Mouse (Mus musculus) MEL (cell line): ENCODE measurements at regions not wholly inside any gene's neighbourhood (a gene's known extent, or its start where the extent isn't known, plus 50 kb on each side); places are given as distances from the start of the nearest gene placed in this dataset.

Source experiments
- DNase-seq: peaks from one replicate; pipeline ENCODE4 v3.0.0; 2011; ENCODE audit warnings: low read depth, low spot score
- H3K27ac ChIP-seq: 2 replicates; pipeline ENCODE4 v1.5.1; 2012; ENCODE audit warnings: low read depth, mild to moderate bottlenecking, control low read depth, low read length, moderate library complexity; ENCODE audit not compliant: control insufficient read depth
- H3K27me3 ChIP-seq, 2 experiments: fragments of 150-350 bp in 1 of 2; sonication (generic) in 1 of 2; 2 replicates each; pipeline ENCODE4 v1.6.1; 2012; ENCODE audit warnings: low read length in 2 of 2, mild to moderate bottlenecking in 2 of 2, improper control_type of control experiment in 1 of 2, moderate library complexity in 1 of 2; ENCODE audit not compliant: insufficient read depth in 2 of 2, control insufficient read depth in 1 of 2
- H3K36me3 ChIP-seq, 2 experiments: 2 replicates each; pipeline ENCODE4 v1.6.1; 2012 to 2014; ENCODE audit warnings: low read length in 2 of 2, improper control_type of control experiment in 1 of 2, inconsistent platforms in 1 of 2, mild to moderate bottlenecking in 1 of 2; ENCODE audit not compliant: insufficient read depth in 2 of 2, control insufficient read depth in 1 of 2
- H3K4me1 ChIP-seq, 2 experiments: fragments of 150-350 bp in 1 of 2; sonication (generic) in 1 of 2; 2 replicates each; pipeline ENCODE4 v1.6.1; 2012; ENCODE audit warnings: low read length in 2 of 2, improper control_type of control experiment in 1 of 2, mild to moderate bottlenecking in 1 of 2; ENCODE audit not compliant: insufficient read depth in 2 of 2, control insufficient read depth in 1 of 2
- H3K4me3 ChIP-seq, 2 experiments: fragments of 150-350 bp in 1 of 2; sonication (generic) in 1 of 2; 2 replicates each; pipeline ENCODE4 v1.5.1; 2012; ENCODE audit warnings: low read depth in 2 of 2, low read length in 2 of 2, mild to moderate bottlenecking in 2 of 2, moderate library complexity in 2 of 2, control low read depth in 1 of 2, improper control_type of control experiment in 1 of 2; ENCODE audit not compliant: control insufficient read depth in 1 of 2, insufficient read depth in 1 of 2
- H3K79me2 ChIP-seq: 2 replicates; pipeline ENCODE4 v1.6.1; 2012; ENCODE audit warnings: mild to moderate bottlenecking, low read length, moderate library complexity; ENCODE audit not compliant: control insufficient read depth, poor library complexity, insufficient read depth
- H3K9ac ChIP-seq: 2 replicates; pipeline ENCODE4 v1.6.1; 2012; ENCODE audit warnings: low read depth, mild to moderate bottlenecking, control low read depth, low read length, moderate library complexity; ENCODE audit not compliant: control insufficient read depth, poor library complexity, severe bottlenecking
- H3K9me3 ChIP-seq: fragments of 150-350 bp; sonication (generic); replicated peaks from 2 replicates; pipeline ENCODE4 v1.6.1; 2012; ENCODE audit warnings: mild to moderate bottlenecking, low read length, improper control_type of control experiment, moderate library complexity; ENCODE audit not compliant: insufficient read depth
- BHLHE40 ChIP-seq: IDR thresholded peaks from 2 replicates; pipeline ENCODE4 v1.6.1; 2012; ENCODE audit warnings: low read depth, mild to moderate bottlenecking, inconsistent platforms, low read length, improper control_type of control experiment, borderline replicate concordance
- CHD1 ChIP-seq: IDR thresholded peaks from 2 replicates; pipeline ENCODE4 v1.6.1; 2012; ENCODE audit warnings: low read depth, mild to moderate bottlenecking, inconsistent platforms, low read length, improper control_type of control experiment
- CHD2 ChIP-seq: IDR thresholded peaks from 2 replicates; pipeline ENCODE4 v1.6.1; 2011; ENCODE audit warnings: low read length, improper control_type of control experiment
- CTCF ChIP-seq, 3 experiments: IDR thresholded peaks in 2 of 3; conservative IDR thresholded peaks in 1 of 3; 2 replicates each; pipeline ENCODE4 v1.5.1; 2011 to 2012; ENCODE audit warnings: low read length in 3 of 3, low read depth in 2 of 3, mild to moderate bottlenecking in 2 of 3, improper control_type of control experiment in 1 of 3, inconsistent platforms in 1 of 3, mixed read lengths in 1 of 3, moderate library complexity in 1 of 3; ENCODE audit not compliant: control insufficient read depth in 1 of 3, insufficient read depth in 1 of 3, poor library complexity in 1 of 3, severe bottlenecking in 1 of 3
- E2F4 ChIP-seq: IDR thresholded peaks from 2 replicates; pipeline ENCODE4 v1.6.1; 2011; ENCODE audit warnings: low read depth, low read length, improper control_type of control experiment, borderline replicate concordance
- EP300 ChIP-seq, 2 experiments: IDR thresholded peaks; 2 replicates each; pipeline ENCODE4 v1.6.1; 2011; ENCODE audit warnings: improper control_type of control experiment in 2 of 2, low read length in 2 of 2, low read depth in 1 of 2, mild to moderate bottlenecking in 1 of 2
- GABPA ChIP-seq: IDR thresholded peaks from 2 replicates; pipeline ENCODE4 v1.6.1; 2012; ENCODE audit warnings: low read depth, mild to moderate bottlenecking, inconsistent platforms, low read length, improper control_type of control experiment, moderate library complexity
- GATA1 ChIP-seq: IDR thresholded peaks from 2 replicates; pipeline ENCODE4 v1.6.1; 2011; ENCODE audit warnings: low read depth, low read length, improper control_type of control experiment
- HCFC1 ChIP-seq: IDR thresholded peaks from 2 replicates; pipeline ENCODE4 v1.6.1; 2012; ENCODE audit warnings: low read depth, mild to moderate bottlenecking, inconsistent platforms, low read length, improper control_type of control experiment, moderate library complexity
- JUND ChIP-seq: IDR thresholded peaks from 2 replicates; pipeline ENCODE4 v1.6.1; 2011; ENCODE audit warnings: low read depth, mild to moderate bottlenecking, improper control_type of control experiment, low read length
- MAFK ChIP-seq: IDR thresholded peaks from 2 replicates; pipeline ENCODE4 v1.6.1; 2011; ENCODE audit warnings: low read depth, mild to moderate bottlenecking, low read length, improper control_type of control experiment, borderline replicate concordance
- MAX ChIP-seq: IDR thresholded peaks from 2 replicates; pipeline ENCODE4 v1.6.1; 2011; ENCODE audit warnings: low read length, improper control_type of control experiment
- MAZ ChIP-seq: IDR thresholded peaks from 2 replicates; pipeline ENCODE4 v1.6.1; 2012; ENCODE audit warnings: low read depth, mild to moderate bottlenecking, inconsistent platforms, low read length, improper control_type of control experiment
- MXI1 ChIP-seq: IDR thresholded peaks from 2 replicates; pipeline ENCODE4 v1.6.1; 2011; ENCODE audit warnings: mild to moderate bottlenecking, low read depth, low read length, improper control_type of control experiment
- MYB ChIP-seq: IDR thresholded peaks from 2 replicates; pipeline ENCODE4 v1.6.1; 2011; ENCODE audit warnings: mild to moderate bottlenecking, low read depth, low read length, improper control_type of control experiment
- MYC ChIP-seq: IDR thresholded peaks from 2 replicates; pipeline ENCODE4 v1.6.1; 2011; ENCODE audit warnings: low read depth, mild to moderate bottlenecking, low read length, improper control_type of control experiment, moderate library complexity
- NELFE ChIP-seq: IDR thresholded peaks from 2 replicates; pipeline ENCODE4 v1.6.1; 2011; ENCODE audit warnings: low read depth, low read length, improper control_type of control experiment
- NRF1 ChIP-seq: IDR thresholded peaks from 2 replicates; pipeline ENCODE4 v1.6.1; 2014; ENCODE audit warnings: low read depth, mild to moderate bottlenecking, inconsistent platforms, low read length, improper control_type of control experiment, moderate library complexity; ENCODE audit not compliant: poor library complexity, insufficient read depth, severe bottlenecking
- POLR2AphosphoS2 ChIP-seq: IDR thresholded peaks from 2 replicates; pipeline ENCODE4 v1.6.1; 2011; ENCODE audit warnings: low read length, improper control_type of control experiment
- RCOR1 ChIP-seq: IDR thresholded peaks from 2 replicates; pipeline ENCODE4 v1.6.1; 2012; ENCODE audit warnings: low read depth, mild to moderate bottlenecking, inconsistent platforms, low read length, improper control_type of control experiment
- USF1 ChIP-seq: IDR thresholded peaks from 2 replicates; pipeline ENCODE4 v1.6.1; 2014; ENCODE audit warnings: low read depth, mild to moderate bottlenecking, inconsistent platforms, low read length, improper control_type of control experiment, moderate library complexity
- USF2 ChIP-seq, 2 experiments: IDR thresholded peaks; 2 replicates each; pipeline ENCODE4 v1.6.1; 2011 to 2012; ENCODE audit warnings: improper control_type of control experiment in 2 of 2, low read length in 2 of 2, borderline replicate concordance in 1 of 2, inconsistent platforms in 1 of 2, low read depth in 1 of 2, mild to moderate bottlenecking in 1 of 2; ENCODE audit not compliant: insufficient read depth in 1 of 2
- ZC3H11A ChIP-seq: IDR thresholded peaks from 2 replicates; pipeline ENCODE4 v1.6.1; 2012; ENCODE audit warnings: low read depth, mild to moderate bottlenecking, inconsistent platforms, low read length, improper control_type of control experiment
- ZKSCAN1 ChIP-seq: IDR thresholded peaks from 2 replicates; pipeline ENCODE4 v1.6.1; 2012; ENCODE audit warnings: low read depth, mild to moderate bottlenecking, inconsistent platforms, low read length, improper control_type of control experiment, moderate library complexity
- ZMIZ1 ChIP-seq: IDR thresholded peaks from 2 replicates; pipeline ENCODE4 v1.6.1; 2012; ENCODE audit warnings: low read depth, mild to moderate bottlenecking, inconsistent platforms, low read length, improper control_type of control experiment, moderate library complexity
- ZNF384 ChIP-seq: IDR thresholded peaks from 2 replicates; pipeline ENCODE4 v1.6.1; 2012; ENCODE audit warnings: low read depth, mild to moderate bottlenecking, inconsistent platforms, low read length, improper control_type of control experiment

DNA sequence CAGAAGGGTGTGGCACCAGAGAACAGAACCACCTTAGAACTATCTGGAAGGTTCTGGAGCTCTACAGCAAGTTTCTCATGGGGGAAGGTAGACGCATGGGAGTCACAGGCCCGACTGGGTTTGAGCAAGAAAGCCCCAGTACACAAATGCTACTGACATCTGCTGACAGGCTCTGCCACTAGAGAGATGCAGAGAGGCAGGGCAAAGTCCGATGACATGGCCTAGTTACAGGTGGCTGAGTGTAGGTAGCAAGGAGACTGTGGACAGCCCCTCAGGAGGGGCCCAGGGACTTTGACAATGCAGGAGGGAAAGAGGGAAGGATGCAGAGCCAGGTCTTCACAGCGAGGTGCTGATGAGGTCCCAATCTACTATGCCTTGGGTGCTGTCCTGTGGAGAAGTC, 305.3 kb upstream of the Dio3 start:
- DNase-seq = no peak
- Histone ChIP-seq H3K27ac (no peak overlapping the region), H3K4me3 (no peak overlapping the region), H3K4me1 (no peaks in the 10 kb centered on the region)
- TF ChIP-seq ZC3H11A = no peak
- TF ChIP-seq CHD2 = no peak
- TF ChIP-seq E2F4 = no peak
- no peak for TF ChIP-seq MAZ
- TF ChIP-seq CHD1 = no peak
- no peak for TF ChIP-seq NELFE
- no peak for TF ChIP-seq MAFK
- TF ChIP-seq BHLHE40 = no peak
- no peak for TF ChIP-seq ZKSCAN1
- no peak for TF ChIP-seq POLR2AphosphoS2
- TF ChIP-seq USF1 = no peak
- no peak for TF ChIP-seq ZNF384
- no peak for TF ChIP-seq JUND
- no peak for TF ChIP-seq HCFC1
- no peak for TF ChIP-seq CTCF (IDR thresholded peaks at IDR 0.05 in 2 of 3, conservative IDR thresholded peaks at IDR 0.05 in 1 of 3; ENCODE audit: control insufficient read depth in 1 of 3, insufficient read depth in 1 of 3, low read depth in 2 of 3, low read length in 3 of 3, poor library complexity in 1 of 3, severe bottlenecking in 1 of 3)
- TF ChIP-seq MYC = no peak
- TF ChIP-seq, all 39 proteins: peak for 0
- no peaks in the 10 kb centered on the region for H3K27me3 ChIP-seq
- H3K79me2 ChIP-seq = no peaks in the 10 kb centered on the region
- H3K9me3 ChIP-seq = no peaks in the 10 kb centered on the region
- H3K36me3 ChIP-seq = no peaks in the 10 kb centered on the region
- no peak overlapping the region for H3K9ac ChIP-seq

DNA sequence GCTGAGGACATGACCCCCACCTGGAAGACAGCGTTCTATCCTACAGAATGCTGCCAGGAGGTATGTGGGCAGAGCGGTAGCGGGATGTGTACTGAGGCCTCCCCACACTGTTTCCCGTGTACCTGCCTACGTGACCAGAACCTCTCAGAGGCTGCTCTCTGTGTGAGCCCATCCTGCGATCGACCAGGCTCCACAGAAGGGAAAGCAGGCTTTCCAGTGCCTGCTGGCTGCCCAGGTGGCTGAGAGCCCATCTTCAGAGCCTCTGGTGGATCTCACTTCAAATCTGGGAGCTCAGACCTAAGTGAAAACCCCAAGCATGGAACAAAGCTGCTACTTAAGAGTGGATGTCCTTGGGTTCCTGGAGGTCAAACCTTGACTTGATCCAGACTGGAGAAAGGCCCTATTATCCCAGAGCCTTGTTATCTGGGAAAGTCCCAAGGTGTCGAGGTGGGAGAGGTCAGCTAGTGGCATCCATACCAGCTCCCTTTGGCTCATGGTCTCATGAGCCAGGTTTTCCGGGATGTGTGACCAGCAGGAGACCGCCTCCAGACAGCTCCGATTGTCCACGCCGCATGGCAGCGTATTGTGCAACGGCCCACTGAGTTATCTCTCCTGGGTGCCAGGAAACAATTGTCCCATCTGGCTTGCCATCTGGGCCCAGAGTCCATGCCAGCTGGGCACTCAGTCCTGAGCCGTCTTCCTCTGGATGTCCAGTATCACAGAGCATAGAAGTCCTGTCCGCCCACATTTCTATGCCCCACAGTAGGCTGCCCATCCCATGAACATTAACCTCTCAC, 303.5 kb upstream of the Dio3 start:
- Histone ChIP-seq H3K4me1 (no peaks in the 10 kb centered on the region), H3K27ac (no peak overlapping the region), H3K9me3 (no peaks in the 10 kb centered on the region), H3K9ac (no peak overlapping the region), H3K4me3 (no peak overlapping the region), H3K79me2 (no peaks in the 10 kb centered on the region), H3K36me3 (no peaks in the 10 kb centered on the region), H3K27me3 (no peaks in the 10 kb centered on the region)
- TF ChIP-seq NRF1 (no peak), MXI1 (no peak), RCOR1 (no peak), MYB (no peak), GATA1 (no peak), NELFE (no peak), GABPA (no peak), USF2 (IDR thresholded peaks at IDR 0.05; ENCODE audit: borderline replicate concordance in 1 of 2, insufficient read depth in 1 of 2, low read depth in 1 of 2, low read length in 2 of 2) (no peak), ZKSCAN1 (no peak), ZMIZ1 (no peak), MAX (no peak), EP300 (IDR thresholded peaks at IDR 0.05; ENCODE audit: low read depth in 1 of 2, low read length in 2 of 2) (no peak), JUND (no peak), E2F4 (no peak)
- DNase-seq = no peak
